Mouse (Mus musculus) neutrophil, adult 83 days (primary cell): Measurements from ENCODE around the gene Vmn1r165. TPM values are rescaled to one million over a fixed set of nuclear protein-coding genes. Genes with fewer than 3 reads are reported as not detected.

ENCODE experiments used
- total RNA-seq, 2 experiments: library from RNA; stranded (reverse); gene quantifications; one replicate each; pipeline ENCODE4 v1.2.4; 2023

Vmn1r165 gene
- total RNA-seq = not detected

GRCm38 (mm10) chr7:23217032-23217431, at the start of gene Vmn1r165:
Gene Vmn1r165 (plus strand): TSS chr7:23217332.

DNA sequence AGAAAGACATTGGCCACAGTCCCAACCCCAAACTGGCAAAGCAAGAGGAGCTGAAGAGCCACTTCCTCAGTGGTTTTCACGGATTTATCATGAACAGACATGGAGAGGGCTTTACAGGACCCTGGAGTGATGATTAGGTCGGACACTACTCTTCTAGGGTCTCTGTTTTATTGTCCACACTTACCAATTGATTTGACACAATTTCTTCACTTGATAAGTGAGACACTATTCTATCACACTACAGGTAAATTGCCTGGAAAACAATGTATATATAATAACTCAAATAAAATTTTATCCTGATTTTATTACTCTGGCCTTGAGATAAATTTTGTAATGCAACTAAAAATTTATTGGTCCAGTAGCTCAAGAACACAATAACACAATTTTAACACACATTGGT, 34.5 kb downstream of the Vmn1r165 start, which contains the start of gene Vmn1r166:
Gene Vmn1r166, minus strand, starts transcription at position 101 of the 400 bp plus-strand sequence.

Other genes starting within 250 kb of the Vmn1r165 start
- not detected for gene Gm4214, start 232.7 kb upstream of the Vmn1r165 start, total RNA-seq
- gene Gm4216, start 197.4 kb upstream of the Vmn1r165 start, total RNA-seq = not detected
- not detected for gene Vmn1r163, start 161.8 kb upstream of the Vmn1r165 start, total RNA-seq
- not detected for gene Gm8720, start 149.9 kb upstream of the Vmn1r165 start, total RNA-seq
- not detected for gene Gm10662, start 72.9 kb upstream of the Vmn1r165 start, total RNA-seq
- not detected for gene Vmn1r166, start 34.4 kb downstream of the Vmn1r165 start, total RNA-seq
- gene Gm6902, start 61.6 kb downstream of the Vmn1r165 start, total RNA-seq = not detected
- not detected for gene Nlrp4e, start 83.9 kb downstream of the Vmn1r165 start, total RNA-seq
- not detected for gene Nlrp5, start 168.6 kb downstream of the Vmn1r165 start, total RNA-seq